10 mouse cellular contexts compared by ENCODE assay signal in the genomic region with DNA sequence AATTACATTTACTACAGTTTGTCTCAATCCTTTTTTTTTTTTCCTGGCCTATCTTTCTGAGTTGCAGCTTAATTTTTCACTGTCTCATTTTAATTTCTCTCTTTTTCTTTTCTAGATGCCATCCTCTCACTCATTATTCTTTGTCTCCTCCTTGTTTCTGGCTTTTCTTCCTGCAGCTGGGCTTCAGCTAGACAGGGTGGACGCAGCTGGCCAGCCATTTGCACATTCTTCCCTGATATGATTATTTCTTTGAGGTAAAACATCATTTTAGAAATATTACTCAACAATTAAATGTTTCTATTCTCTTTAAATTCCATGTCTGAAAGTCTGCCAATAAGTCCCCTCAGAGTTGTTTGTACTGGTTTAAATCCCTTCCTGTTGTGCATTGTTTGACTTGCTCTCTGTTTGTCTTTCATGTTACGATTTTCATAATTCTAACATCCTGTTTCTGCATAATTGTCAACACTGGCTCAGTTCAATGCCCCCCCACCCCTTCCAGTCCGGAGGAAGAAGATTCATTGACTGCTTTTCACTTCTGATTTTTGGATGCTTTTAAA.
"Had no signal": no experiment of that assay in that cellular context is flagged by ENCODE, and none has a peak within 500 bp of the region (broad histone marks: within the 10 kb centered on the region; RNA-seq: fewer than 3 reads in every experiment).

No protein-coding gene starts in this region.

- DNase-seq: kidney, adult 11 months; right cerebral cortex, adult 18-20 months; right cerebral cortex, postnatal 25 days; thymus, postnatal 4 days had no signal

- H3K4me3 ChIP-seq: kidney, embryonic 15.5 days; limb, embryonic 15.5 days; liver, embryonic 12.5 days; midbrain, embryonic 12.5 days had no signal

- H3K9me3 ChIP-seq: kidney, embryonic 15.5 days; limb, embryonic 15.5 days; liver, embryonic 12.5 days; midbrain, embryonic 12.5 days had no signal

- H3K27me3 ChIP-seq: kidney, embryonic 15.5 days; limb, embryonic 15.5 days; liver, embryonic 12.5 days; midbrain, embryonic 12.5 days had no signal

- H3K4me2 ChIP-seq: kidney, embryonic 15.5 days; limb, embryonic 15.5 days; liver, embryonic 12.5 days; midbrain, embryonic 12.5 days had no signal

- H3K27ac ChIP-seq: kidney, embryonic 15.5 days; limb, embryonic 15.5 days; liver, embryonic 12.5 days; midbrain, embryonic 12.5 days; stomach, postnatal 0 days had no signal

- H3K36me3 ChIP-seq: kidney, embryonic 15.5 days; limb, embryonic 15.5 days; liver, embryonic 12.5 days; midbrain, embryonic 12.5 days had no signal

- H3K4me1 ChIP-seq: kidney, embryonic 15.5 days; limb, embryonic 15.5 days; liver, embryonic 12.5 days; midbrain, embryonic 12.5 days had no signal

- ATAC-seq: liver, embryonic 12.5 days; midbrain, embryonic 16.5 days had no signal

- H3K9ac ChIP-seq: kidney, embryonic 15.5 days; limb, embryonic 15.5 days; liver, embryonic 12.5 days; midbrain, embryonic 12.5 days had no signal
